Mouse (Mus musculus) cerebellum, postnatal 36 days (tissue): ENCODE measurements at regions not wholly inside any gene's neighbourhood (a gene's known extent, or its start where the extent isn't known, plus 50 kb on each side); places are given as distances from the start of the nearest gene placed in this dataset.

Experiments
- DNase-seq, 2 experiments: peaks; one replicate each; pipeline ENCODE4 v3.0.0; 2021 to 2022; ENCODE audit warnings: mixed read lengths in 2 of 2

GRCm38 (mm10) chr6:31287686-31288085, 110.8 kb upstream of the Mkln1 start:
- DNase-seq: no peak

- peak; percentile 77 to 80 for DNase-seq
Measured at GRCm38 (mm10) chr6:31288421-31289233, 109.9 kb upstream of the Mkln1 start.

GRCm38 (mm10) chr6:31289234-31289486, 109.4 kb upstream of the Mkln1 start:
- DNase-seq: no peak

- no peak for DNase-seq
Measured at GRCm38 (mm10) chr6:31292081-31292480, 106.5 kb upstream of the Mkln1 start.

GRCm38 (mm10) chr6:31293008-31293407, 105.5 kb upstream of the Mkln1 start:
- no peak for DNase-seq

GRCm38 (mm10) chr6:31299395-31299794, 99.1 kb upstream of the Mkln1 start:
- DNase-seq: no peak

- no peak for DNase-seq
Measured at GRCm38 (mm10) chr6:31305736-31306135, 92.8 kb upstream of the Mkln1 start.

GRCm38 (mm10) chr6:31307047-31307633, 91.4 kb upstream of the Mkln1 start:
- DNase-seq: no peak

- DNase-seq: no peak
Measured at GRCm38 (mm10) chr6:31307899-31308298, 90.6 kb upstream of the Mkln1 start.

- DNase-seq: no peak
Measured at GRCm38 (mm10) chr6:31310660-31311059, 87.9 kb upstream of the Mkln1 start.

GRCm38 (mm10) chr6:31313869-31314470, 84.6 kb upstream of the Mkln1 start:
- DNase-seq: no peak

- no peak for DNase-seq
Measured at GRCm38 (mm10) chr6:31317741-31318225, 80.8 kb upstream of the Mkln1 start.

GRCm38 (mm10) chr6:31318506-31318905, 80.0 kb upstream of the Mkln1 start:
- no peak for DNase-seq

GRCm38 (mm10) chr6:31319431-31319830, 79.1 kb upstream of the Mkln1 start:
- no peak for DNase-seq

- DNase-seq: no peak
Measured at GRCm38 (mm10) chr6:31320141-31320830, 78.2 kb upstream of the Mkln1 start.

- no peak for DNase-seq
Measured at GRCm38 (mm10) chr6:31321066-31321846, 77.3 kb upstream of the Mkln1 start.

GRCm38 (mm10) chr6:31321902-31322301, 76.6 kb upstream of the Mkln1 start:
- no peak for DNase-seq

GRCm38 (mm10) chr6:31323228-31324190, 75.0 kb upstream of the Mkln1 start:
- no peak for DNase-seq

- DNase-seq: no peak
Measured at GRCm38 (mm10) chr6:31324717-31325116, 73.8 kb upstream of the Mkln1 start.

- DNase-seq: no peak
Measured at GRCm38 (mm10) chr6:31325621-31326020, 72.9 kb upstream of the Mkln1 start.

GRCm38 (mm10) chr6:31330327-31330726, 68.2 kb upstream of the Mkln1 start:
- DNase-seq: no peak

GRCm38 (mm10) chr6:31330868-31331267, 67.7 kb upstream of the Mkln1 start:
- DNase-seq: no peak
